Mouse (Mus musculus): ENCODE results near the gene Pde6d. TPM values are rescaled to one million over a fixed set of nuclear protein-coding genes. Genes with fewer than 3 reads are reported as not detected.
A peak's percentile ranks its signal among the peaks of the same experiment; 100 is the strongest.

Gene Pde6d
- polyA plus RNA-seq, 1 experiment from 2014 or later = 97.4 TPM

DNA sequence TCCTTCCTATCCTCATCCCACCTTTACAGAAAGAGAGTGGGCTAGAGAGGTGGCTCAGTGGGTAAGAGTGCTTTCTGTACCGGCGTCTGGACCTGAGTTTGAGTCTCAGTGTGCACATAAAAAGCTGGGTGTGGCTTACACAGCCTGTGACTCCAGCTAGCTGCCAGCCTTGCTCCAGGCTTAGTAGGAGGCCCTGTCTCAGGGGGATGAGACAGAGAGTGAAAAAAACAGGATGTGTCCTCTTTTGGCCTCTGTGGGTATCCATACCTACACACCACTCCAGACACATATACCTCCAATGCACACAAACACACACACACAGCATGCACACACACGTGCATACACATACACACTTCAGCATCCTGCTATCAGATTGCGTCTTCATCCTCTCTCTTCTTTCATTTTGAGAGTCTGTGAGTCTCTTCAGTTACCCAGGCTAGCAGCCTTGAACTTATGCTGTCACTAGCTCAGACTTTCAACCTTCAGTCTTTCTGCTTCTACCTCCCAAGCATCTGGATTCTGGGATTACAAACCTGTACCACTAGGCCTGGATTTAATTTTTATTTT lies 70.2 kb downstream of the Pde6d start:
- Histone ChIP-seq H3K27ac (ENCODE audit: low read depth, low read length) (no peak overlapping the region), H3K4me1 (ENCODE audit: control insufficient read depth, insufficient read depth, low read length) (peaks cover 2% of the 10 kb centered on the region; the same call in 1 of the 2 replicates), H3K9ac (replicated peaks; ENCODE audit: low read depth, low read length) (no peak overlapping the region), H3K4me2 (ENCODE audit: low read depth, low read length) (no peak overlapping the region), H3K36me3 (ENCODE audit: control insufficient read depth, insufficient read depth, low read length) (no peaks in the 10 kb centered on the region), H3K27me3 (ENCODE audit: control insufficient read depth, insufficient read depth, low read length) (no peaks in the 10 kb centered on the region), H3K9me3 (ENCODE audit: control insufficient read depth, low read length) (no peaks in the 10 kb centered on the region), H3K4me3 (ENCODE audit: low read depth, low read length) (no peak overlapping the region)
- ATAC-seq (ENCODE audit: low read depth) = no peak
- WGBS = 70% methylated on average over 4 of the region's 4 CpGs

DNA sequence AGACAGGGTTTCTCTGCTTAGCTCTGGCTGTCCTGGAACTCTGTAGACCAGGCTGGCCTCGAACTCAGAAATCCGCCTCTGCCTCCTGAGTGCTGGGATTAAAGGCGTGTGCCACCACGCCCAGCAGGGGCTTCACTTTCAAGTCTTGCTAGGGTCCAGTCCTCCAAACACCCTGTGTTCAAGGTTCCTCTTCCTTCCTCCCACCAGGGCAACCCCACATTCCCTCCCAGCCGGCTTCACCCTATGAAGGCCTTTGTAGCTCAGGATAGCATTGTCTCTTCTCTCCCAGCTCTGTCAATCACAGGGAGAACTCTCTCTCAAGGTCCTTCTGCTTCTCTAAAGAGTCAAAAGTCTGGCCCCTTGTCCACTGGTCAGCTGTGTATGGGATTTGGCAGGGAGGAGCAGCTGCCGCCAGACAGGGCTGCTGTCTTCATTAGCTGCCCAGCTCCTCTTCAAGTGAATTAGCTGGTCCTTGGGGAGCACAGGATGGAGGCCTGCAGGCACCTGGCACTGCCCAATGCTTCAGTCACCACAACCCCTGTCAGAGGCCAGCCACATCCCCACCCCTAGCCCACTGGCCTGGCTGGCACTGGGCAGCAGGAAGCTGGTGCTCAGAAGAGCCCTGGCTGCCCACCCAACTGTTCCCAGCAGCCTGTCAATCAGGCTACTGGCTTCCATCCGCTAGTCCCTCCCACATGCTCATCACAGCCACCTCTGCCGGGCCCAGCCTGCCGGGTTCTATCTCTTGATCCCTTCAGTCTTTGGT lies 71.6 kb downstream of the Pde6d start:
- ATAC-seq (ENCODE audit: low read depth) = no peak
- no peaks in the 10 kb centered on the region for H3K36me3 ChIP-seq (ENCODE audit: control insufficient read depth, insufficient read depth, low read length)
- H3K9ac ChIP-seq (replicated peaks; ENCODE audit: low read depth, low read length) = peak overlapping the region; percentile 28; the same call in 1 of the 2 replicates
- H3K27me3 ChIP-seq (ENCODE audit: control insufficient read depth, insufficient read depth, low read length) = no peaks in the 10 kb centered on the region
- peaks cover 8% of the 10 kb centered on the region; the same call in 1 of the 2 replicates for H3K4me1 ChIP-seq (ENCODE audit: control insufficient read depth, insufficient read depth, low read length)
- H3K27ac ChIP-seq (ENCODE audit: low read depth, low read length) = peak overlapping the region; percentile 29; the same call in 1 of the 2 replicates
- no peak overlapping the region for H3K4me3 ChIP-seq (ENCODE audit: low read depth, low read length)
- no peaks in the 10 kb centered on the region for H3K9me3 ChIP-seq (ENCODE audit: control insufficient read depth, low read length)
- no peak overlapping the region for H3K4me2 ChIP-seq (ENCODE audit: low read depth, low read length)
- 53% methylated on average over 9 of the region's 9 CpGs for WGBS

DNA sequence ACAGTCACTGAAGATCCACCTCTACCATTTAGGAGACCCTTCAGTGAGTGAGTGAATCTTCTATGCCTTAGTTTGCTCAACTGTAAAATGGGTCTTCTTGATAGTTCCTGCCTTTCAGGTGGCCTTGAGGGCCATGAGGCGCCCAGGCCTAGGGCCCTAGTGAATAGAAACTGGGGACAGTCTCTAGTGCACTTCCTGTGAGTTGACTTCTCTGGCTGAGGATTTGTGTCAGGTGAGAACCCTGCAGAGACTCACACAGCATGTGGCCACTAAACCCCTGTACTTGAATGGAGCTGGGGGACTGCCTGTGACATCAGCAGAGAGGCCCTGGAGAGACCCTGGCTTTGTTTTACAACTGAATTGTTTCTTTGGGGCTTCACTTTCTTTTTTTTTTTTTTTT lies 72.2 kb downstream of the Pde6d start:
- H3K9me3 ChIP-seq (ENCODE audit: control insufficient read depth, low read length) = no peaks in the 10 kb centered on the region
- H3K4me3 ChIP-seq (ENCODE audit: low read depth, low read length) = no peak overlapping the region
- no peak for ATAC-seq (ENCODE audit: low read depth)
- peaks cover 13% of the 10 kb centered on the region for H3K4me1 ChIP-seq (ENCODE audit: control insufficient read depth, insufficient read depth, low read length)
- no peak overlapping the region for H3K4me2 ChIP-seq (ENCODE audit: low read depth, low read length)
- H3K27me3 ChIP-seq (ENCODE audit: control insufficient read depth, insufficient read depth, low read length) = no peaks in the 10 kb centered on the region
- H3K9ac ChIP-seq (replicated peaks; ENCODE audit: low read depth, low read length) = no peak overlapping the region
- H3K27ac ChIP-seq (ENCODE audit: low read depth, low read length) = no peak overlapping the region
- no peaks in the 10 kb centered on the region for H3K36me3 ChIP-seq (ENCODE audit: control insufficient read depth, insufficient read depth, low read length)
- 92% methylated on average over 1 of the region's 1 CpGs for WGBS

DNA sequence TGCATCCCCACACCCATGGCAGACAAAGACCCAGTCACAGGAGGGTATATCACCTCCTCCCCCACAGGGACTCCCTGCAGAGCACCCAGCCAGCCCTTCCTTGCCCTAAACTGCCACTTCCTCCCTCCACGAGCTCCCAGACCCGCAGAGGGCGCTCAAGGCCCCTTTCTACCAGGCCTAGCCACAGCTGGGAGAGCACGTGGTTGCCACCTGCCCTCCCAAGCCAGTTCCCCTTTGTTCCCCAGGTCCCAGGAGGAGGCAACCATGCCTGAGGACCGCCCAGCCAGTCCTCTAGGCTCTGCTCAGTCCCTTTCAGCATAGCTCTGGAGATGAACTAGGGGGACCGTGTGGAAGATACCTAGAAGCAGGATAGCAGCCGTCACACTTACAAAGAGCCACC lies 73.0 kb downstream of the Pde6d start:
- Histone ChIP-seq H3K27me3 (ENCODE audit: control insufficient read depth, insufficient read depth, low read length) (no peaks in the 10 kb centered on the region), H3K36me3 (ENCODE audit: control insufficient read depth, insufficient read depth, low read length) (no peaks in the 10 kb centered on the region), H3K4me1 (ENCODE audit: control insufficient read depth, insufficient read depth, low read length) (peaks cover 19% of the 10 kb centered on the region), H3K9me3 (ENCODE audit: control insufficient read depth, low read length) (no peaks in the 10 kb centered on the region), H3K4me3 (ENCODE audit: low read depth, low read length) (no peak overlapping the region), H3K9ac (replicated peaks; ENCODE audit: low read depth, low read length) (no peak overlapping the region), H3K27ac (ENCODE audit: low read depth, low read length) (peak overlapping the region; percentile 60; the same call in 1 of the 2 replicates), H3K4me2 (ENCODE audit: low read depth, low read length) (no peak overlapping the region)
- ATAC-seq (ENCODE audit: low read depth) = peak; percentile 28; the same call in 1 of the 2 replicates
- 6% methylated on average over 7 of the region's 7 CpGs for WGBS

DNA sequence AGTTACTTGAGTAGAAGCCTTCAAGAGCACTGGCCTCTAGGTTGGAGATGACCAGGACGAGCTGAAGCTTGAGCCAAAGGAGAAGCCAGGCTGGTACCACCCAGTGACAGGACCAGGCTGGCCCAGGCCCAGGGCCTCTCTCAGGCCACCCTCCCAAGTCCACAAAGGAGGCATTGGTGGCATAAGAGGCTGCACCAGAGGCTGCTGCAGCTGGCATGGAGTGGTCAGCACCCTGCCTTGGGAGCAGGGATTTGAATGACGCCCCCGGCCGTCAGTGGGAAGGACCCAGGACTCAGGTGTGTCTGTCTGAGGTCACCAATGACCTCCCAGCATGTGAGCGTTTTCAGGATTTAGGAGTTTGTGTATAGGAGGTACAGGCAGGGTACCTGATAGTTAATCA lies 74.6 kb downstream of the Pde6d start:
- 92% methylated on average over 5 of the region's 5 CpGs for WGBS
- no peak overlapping the region for H3K27ac ChIP-seq (ENCODE audit: low read depth, low read length)
- no peak overlapping the region for H3K4me2 ChIP-seq (ENCODE audit: low read depth, low read length)
- peaks cover 26% of the 10 kb centered on the region for H3K4me1 ChIP-seq (ENCODE audit: control insufficient read depth, insufficient read depth, low read length)
- no peak overlapping the region for H3K4me3 ChIP-seq (ENCODE audit: low read depth, low read length)
- H3K27me3 ChIP-seq (ENCODE audit: control insufficient read depth, insufficient read depth, low read length) = no peaks in the 10 kb centered on the region
- no peak overlapping the region for H3K9ac ChIP-seq (replicated peaks; ENCODE audit: low read depth, low read length)
- no peaks in the 10 kb centered on the region for H3K9me3 ChIP-seq (ENCODE audit: control insufficient read depth, low read length)
- ATAC-seq (ENCODE audit: low read depth) = no peak
- no peaks in the 10 kb centered on the region for H3K36me3 ChIP-seq (ENCODE audit: control insufficient read depth, insufficient read depth, low read length)

DNA sequence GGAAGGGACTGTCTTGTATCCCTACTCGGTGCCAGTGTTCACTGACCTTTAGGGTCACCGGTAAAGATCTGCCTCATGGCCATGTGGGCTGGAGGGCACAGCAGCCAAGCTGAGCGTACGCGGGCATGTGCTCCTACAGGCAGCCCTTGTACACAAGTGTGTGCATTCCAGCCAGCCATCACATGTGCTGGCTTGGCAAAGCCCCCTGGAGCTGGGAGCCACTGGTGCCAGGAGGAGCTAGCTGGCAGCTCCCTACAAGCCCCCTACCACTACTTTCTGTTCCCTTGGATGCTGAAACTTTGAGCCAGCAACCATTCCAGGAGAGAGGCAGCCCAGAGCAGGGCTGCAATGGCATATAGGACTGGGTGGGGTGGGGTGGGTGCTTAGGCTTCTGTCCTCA lies 76.0 kb downstream of the Pde6d start:
- no peaks in the 10 kb centered on the region for H3K9me3 ChIP-seq (ENCODE audit: control insufficient read depth, low read length)
- no peak for ATAC-seq (ENCODE audit: low read depth)
- peak overlapping the region; percentile 57 for H3K27ac ChIP-seq (ENCODE audit: low read depth, low read length)
- no peak overlapping the region for H3K4me3 ChIP-seq (ENCODE audit: low read depth, low read length)
- H3K27me3 ChIP-seq (ENCODE audit: control insufficient read depth, insufficient read depth, low read length) = no peaks in the 10 kb centered on the region
- H3K36me3 ChIP-seq (ENCODE audit: control insufficient read depth, insufficient read depth, low read length) = no peaks in the 10 kb centered on the region
- no peak overlapping the region for H3K9ac ChIP-seq (replicated peaks; ENCODE audit: low read depth, low read length)
- H3K4me2 ChIP-seq (ENCODE audit: low read depth, low read length) = no peak overlapping the region
- H3K4me1 ChIP-seq (ENCODE audit: control insufficient read depth, insufficient read depth, low read length) = peaks cover 36% of the 10 kb centered on the region
- WGBS = 83% methylated on average over 5 of the region's 5 CpGs

GRCm38 (mm10) chr1:86505461-86505860 lies 77.0 kb downstream of the Pde6d start:
- H3K4me1 ChIP-seq (ENCODE audit: control insufficient read depth, insufficient read depth, low read length) = peaks cover 39% of the 10 kb centered on the region
- 11% methylated on average over 1 of the region's 1 CpGs for WGBS
- H3K27me3 ChIP-seq (ENCODE audit: control insufficient read depth, insufficient read depth, low read length) = no peaks in the 10 kb centered on the region
- ATAC-seq (ENCODE audit: low read depth) = no peak
- H3K27ac ChIP-seq (ENCODE audit: low read depth, low read length) = peak overlapping the region; percentile 96
- H3K9me3 ChIP-seq (ENCODE audit: control insufficient read depth, low read length) = no peaks in the 10 kb centered on the region
- H3K4me2 ChIP-seq (ENCODE audit: low read depth, low read length) = peak overlapping the region; percentile 55
- H3K4me3 ChIP-seq (ENCODE audit: low read depth, low read length) = no peak overlapping the region
- H3K9ac ChIP-seq (replicated peaks; ENCODE audit: low read depth, low read length) = peak overlapping the region; percentile 92
- no peaks in the 10 kb centered on the region for H3K36me3 ChIP-seq (ENCODE audit: control insufficient read depth, insufficient read depth, low read length)

DNA sequence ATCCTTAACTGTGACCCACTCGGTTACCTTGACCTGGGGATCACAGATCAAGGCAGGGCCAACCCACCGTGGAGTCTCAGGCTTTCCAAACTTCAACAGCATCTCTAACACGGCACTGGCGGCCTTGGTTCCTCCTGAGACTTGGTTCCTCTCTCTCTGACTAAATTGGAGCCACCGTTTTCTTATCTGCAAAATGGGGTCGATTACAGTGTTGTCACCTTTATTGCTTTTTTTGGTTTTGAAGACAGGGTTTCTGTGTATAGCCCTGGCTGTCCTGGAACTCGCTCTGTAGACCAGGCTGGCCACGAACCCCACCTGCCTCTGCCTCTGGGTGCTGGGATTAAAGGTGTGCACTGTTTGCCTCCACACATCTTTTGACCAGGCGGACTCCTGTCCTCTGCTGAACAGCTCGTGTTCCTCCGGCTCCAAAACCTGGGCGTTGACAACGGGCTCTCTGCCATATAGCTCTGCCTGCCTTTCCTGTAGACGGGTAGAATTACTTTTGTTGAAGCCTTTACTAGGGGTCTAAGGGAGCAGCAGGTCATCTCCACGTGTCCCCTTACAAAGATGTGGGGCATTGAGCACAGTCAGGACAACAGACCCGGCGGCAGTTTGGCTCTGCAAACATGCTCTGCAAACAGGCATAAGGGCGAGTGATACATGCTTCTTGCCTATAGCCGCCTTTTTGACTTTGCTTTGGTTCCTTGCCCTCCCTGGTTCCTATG lies 77.6 kb downstream of the Pde6d start:
- 15% methylated on average over 19 of the region's 19 CpGs for WGBS
- peaks cover 39% of the 10 kb centered on the region for H3K4me1 ChIP-seq (ENCODE audit: control insufficient read depth, insufficient read depth, low read length)

More for the DNA sequence above, 77.6 kb downstream of the Pde6d start:
- H3K4me2 ChIP-seq (ENCODE audit: low read depth, low read length) = peak overlapping the region; percentile 55
- ATAC-seq (ENCODE audit: low read depth) = no peak
- H3K4me3 ChIP-seq (ENCODE audit: low read depth, low read length) = peak overlapping the region; percentile 43
- no peaks in the 10 kb centered on the region for H3K36me3 ChIP-seq (ENCODE audit: control insufficient read depth, insufficient read depth, low read length)
- H3K27ac ChIP-seq (ENCODE audit: low read depth, low read length) = peak overlapping the region; percentile 96
- no peaks in the 10 kb centered on the region for H3K9me3 ChIP-seq (ENCODE audit: control insufficient read depth, low read length)
- peak overlapping the region; percentile 92 for H3K9ac ChIP-seq (replicated peaks; ENCODE audit: low read depth, low read length)
- H3K27me3 ChIP-seq (ENCODE audit: control insufficient read depth, insufficient read depth, low read length) = no peaks in the 10 kb centered on the region
